Mouse (Mus musculus) c-Kit-positive CD71-positive TER-119-positive erythroid progenitor cells, embryonic 14.5 days (primary cell): ENCODE results near the gene Mrpl51.

ENCODE experiments used
- DNase-seq: peaks from one replicate; pipeline ENCODE4 v3.0.0-alpha.2; 2013; ENCODE audit warnings: low spot score

Mrpl51 gene

DNA sequence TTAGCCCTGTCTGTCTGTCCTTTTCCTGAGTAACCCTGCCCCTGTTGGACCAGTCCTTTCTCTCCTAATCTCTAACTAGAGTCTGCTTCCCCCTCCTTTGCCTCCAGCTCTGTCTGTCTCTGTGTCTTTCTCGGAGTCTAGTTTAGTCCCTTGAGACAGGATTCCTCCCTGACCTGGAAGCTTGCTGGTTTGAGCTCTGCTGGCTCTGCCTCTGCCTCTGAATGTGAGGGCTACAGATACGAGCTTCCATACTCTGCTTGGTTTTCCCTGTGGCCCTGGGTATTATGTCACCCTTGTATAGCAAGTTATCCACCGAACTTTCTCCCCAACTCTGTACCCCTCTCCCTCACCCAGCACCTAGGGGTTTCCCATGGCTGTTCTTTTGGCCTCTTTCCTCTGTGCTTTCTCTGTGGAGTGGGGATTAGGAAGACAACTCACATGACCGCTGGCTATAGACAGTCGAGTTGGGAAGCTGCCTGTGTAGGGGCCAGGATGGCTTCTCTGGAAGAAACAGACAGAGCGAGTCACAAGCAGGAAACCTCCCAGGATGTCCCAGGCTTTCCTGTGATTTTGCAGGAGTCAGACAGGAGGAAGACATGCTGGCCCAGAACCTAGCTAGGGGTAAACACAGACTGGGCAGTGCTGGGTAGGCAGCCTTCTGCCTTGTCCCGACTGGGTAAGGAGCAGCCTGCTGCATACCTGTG is 42.4 kb downstream of the Mrpl51 start:
- no peak for DNase-seq

DNA sequence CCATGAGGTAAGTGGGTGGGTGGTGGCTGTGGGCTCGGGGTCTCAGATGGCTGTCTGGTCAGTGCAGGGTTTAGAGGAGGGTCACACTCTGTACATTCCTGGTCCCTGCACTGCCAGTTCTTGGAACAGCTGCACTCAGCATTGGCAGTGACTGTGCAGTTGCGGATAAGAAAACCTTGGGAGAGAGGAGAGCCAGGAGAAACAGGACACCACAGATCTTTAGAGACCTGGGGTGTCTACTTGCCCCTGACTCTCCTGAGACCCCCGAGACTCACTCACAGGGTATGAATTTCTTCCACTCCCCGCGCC is 42.9 kb downstream of the Mrpl51 start:
- DNase-seq: no peak

DNA sequence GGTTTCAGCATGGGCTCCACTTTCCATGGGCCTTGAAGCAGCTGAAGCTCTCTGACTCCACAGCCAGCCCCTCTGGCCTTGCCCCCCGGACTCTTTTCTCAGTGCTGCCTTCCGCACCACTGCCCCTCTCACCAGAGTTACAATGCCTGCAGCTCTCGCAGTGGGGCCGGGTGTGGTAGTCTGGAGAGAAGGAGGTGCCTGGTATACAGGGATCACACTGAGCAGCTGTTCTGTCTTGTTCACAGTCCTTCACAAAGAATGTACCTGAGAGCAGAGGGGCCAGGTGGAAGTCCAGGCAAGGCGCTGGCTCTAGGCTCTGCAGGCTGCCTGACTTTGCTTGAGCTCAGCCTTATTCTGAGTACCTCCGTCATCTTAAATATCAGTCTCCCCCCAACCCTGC is 44.7 kb downstream of the Mrpl51 start:
- DNase-seq: no peak

DNA sequence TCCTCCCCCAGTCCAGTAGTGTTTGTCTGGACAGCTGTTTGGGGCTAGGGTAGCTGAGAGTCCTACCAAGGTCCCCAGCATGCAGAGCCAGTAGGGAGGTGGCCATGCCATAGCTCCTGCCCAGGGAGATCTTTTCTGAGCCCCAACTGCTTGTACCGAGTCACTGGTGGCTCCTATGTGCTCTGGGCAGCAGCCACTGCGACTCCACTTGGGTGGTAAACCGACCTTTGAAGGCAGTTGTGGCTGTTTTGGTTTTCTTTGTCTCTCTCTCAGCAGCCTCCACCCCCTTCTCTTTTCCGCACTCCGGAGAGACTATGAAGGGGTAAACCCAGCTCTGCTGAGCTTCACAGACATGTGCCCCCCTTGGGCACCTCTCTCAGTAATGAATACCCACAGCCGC is 45.2 kb downstream of the Mrpl51 start, which contains the start of gene Cd27:
Gene Cd27 (minus strand): TSS at position 229 of the 400 bp plus-strand sequence.
- DNase-seq: no peak

DNA sequence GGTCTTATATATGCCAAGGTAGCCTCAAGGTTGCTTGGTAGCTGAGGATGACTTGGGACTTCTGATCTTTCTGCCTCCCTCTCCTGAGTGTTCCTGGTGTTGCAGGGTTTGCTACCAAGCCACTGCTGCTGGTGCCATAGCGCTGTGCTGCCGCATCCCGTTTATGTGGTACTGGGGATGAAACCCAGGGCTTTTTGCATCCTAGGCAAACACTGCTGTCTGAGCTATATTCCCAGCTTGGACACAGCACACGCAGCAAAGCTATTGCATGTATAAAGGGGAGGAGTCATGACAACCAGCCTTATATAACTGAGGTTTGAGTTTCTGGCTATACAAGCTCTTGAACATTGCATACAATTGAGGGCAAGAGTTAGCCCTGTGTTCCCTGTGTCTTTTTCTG is 45.8 kb downstream of the Mrpl51 start:
- DNase-seq: no peak

DNA sequence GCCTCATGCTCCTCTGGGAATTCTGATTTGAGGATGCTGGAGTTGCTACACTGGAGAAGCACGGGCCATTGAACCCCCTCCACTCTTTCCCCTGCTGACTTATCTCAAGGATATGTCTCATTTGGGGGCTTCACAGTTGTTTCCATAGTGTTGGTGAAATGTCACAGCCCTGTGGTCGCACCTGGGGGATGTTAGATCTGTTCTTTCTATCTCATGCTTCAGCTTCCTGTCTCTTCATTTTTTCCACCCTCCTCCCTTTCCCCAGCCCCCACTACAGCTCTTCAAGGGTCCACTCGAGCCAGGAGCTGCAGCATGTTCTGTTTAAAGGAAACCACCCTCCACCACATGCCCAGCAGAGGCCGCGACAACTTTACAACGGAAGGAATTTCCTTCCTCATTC is 46.8 kb downstream of the Mrpl51 start:
- DNase-seq: no peak

DNA sequence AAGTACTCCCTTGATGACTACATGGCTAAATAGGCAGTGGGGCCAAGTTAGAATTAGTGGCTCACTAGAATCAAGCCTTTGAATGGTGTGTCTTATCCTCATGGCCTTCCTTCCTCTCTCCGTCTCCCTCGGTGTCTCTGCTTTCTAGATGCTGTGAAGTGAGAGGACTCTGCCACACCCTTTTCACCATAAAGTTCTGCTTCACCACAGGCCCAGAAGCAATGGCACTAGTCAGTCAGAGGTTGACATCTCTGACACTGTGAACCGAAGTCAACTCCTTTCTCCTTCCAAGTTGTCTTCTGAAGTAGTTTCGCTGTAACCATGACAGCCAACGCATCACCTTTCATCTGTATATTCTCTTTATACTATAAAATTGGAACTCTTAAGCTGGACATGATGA is 47.9 kb downstream of the Mrpl51 start:
- no peak for DNase-seq

DNA sequence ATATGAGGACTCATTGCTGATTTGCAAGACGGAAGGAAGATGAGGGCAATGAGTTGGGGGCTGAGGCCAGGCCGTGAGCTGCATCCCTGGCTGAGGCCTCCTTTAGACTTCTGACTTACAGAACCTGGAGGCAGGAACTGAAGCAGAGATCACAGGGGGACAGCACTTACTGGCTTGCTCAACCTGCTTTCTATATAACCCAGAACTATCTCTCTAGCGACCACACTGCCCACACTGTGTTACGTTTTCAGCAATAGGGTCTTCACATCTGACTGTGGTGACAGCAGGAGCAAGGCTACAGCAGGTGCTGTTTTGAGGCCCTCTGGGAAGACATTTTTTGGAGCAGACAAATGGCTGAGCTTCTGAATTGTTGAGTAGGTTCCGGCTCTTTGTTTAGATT is 49.0 kb downstream of the Mrpl51 start:
- no peak for DNase-seq

DNA sequence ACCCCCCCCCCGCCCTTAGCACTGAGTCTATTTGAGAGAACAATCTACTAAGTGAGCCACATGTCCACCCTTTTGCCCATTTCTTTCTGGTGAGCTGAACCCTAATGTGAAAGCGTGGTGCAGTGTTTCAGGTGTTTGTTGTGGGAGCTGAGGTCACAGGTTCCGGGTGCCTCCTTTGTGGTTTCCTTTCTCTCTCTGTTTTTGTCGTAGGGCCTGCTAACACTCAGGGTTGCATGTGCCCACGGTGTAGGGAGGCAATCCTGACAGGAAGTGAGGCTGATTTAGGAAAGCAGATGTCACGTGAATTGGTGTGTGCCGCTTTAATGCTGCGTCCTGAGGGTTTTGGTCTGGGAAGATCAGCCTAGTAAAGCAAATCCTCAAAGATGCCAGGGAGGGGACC is 50.0 kb downstream of the Mrpl51 start:
- DNase-seq: no peak

DNA sequence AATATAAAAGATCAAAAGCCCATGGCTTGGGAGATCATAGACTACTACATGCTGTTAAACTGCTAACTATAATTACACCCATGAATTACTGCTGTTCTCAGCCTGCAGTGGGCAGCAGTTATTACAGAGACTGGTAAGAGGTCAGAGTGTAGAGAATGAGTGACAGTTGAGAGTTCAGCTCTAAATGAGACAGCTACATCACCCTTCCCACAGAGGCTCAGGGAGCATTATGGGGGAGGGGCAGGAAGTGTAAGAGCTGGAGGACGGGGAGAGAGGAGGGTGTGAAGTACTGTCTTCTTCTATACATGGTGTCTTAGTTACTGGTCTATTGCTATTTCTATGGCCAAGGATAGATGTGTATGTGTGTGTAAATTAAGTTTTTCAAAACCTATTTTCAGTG is 53.0 kb downstream of the Mrpl51 start:
- DNase-seq: no peak
